Mouse (Mus musculus) spleen, adult 2 months (tissue): ENCODE data around the gene Dnaja3. TPM values are rescaled to one million over a fixed set of nuclear protein-coding genes. Genes with fewer than 3 reads are reported as not detected.
"Not testable (repeated sequence)": the region's sequence is repeated elsewhere in the genome, so short reads cannot be mapped to it uniquely, and the experiment has no call there.

Source experiments
- DNase-seq, 2 experiments: peaks; one replicate each; pipeline versions ENCODE4 v3.0.0 to v3.0.0-alpha.2; 2012 to 2021; ENCODE audit warnings: low spot score in 2 of 2, low read depth in 1 of 2
- H3K27ac ChIP-seq: fragments of 200-500 bp; 2 replicates; pipeline ENCODE4 v1.5.1; 2012; ENCODE audit warnings: low read length, inconsistent platforms; ENCODE audit not compliant: insufficient read depth
- H3K27me3 ChIP-seq: fragments of 200-500 bp; 2 replicates; pipeline ENCODE4 v1.6.1; 2012; ENCODE audit warnings: mild to moderate bottlenecking, moderate library complexity, low read length, inconsistent platforms; ENCODE audit not compliant: control insufficient read depth, insufficient read depth
- H3K36me3 ChIP-seq: fragments of 200-500 bp; 2 replicates; pipeline ENCODE4 v1.6.1; 2012; ENCODE audit warnings: mild to moderate bottlenecking, low read length, inconsistent platforms; ENCODE audit not compliant: control insufficient read depth, insufficient read depth
- H3K4me1 ChIP-seq: fragments of 200-500 bp; 2 replicates; pipeline ENCODE4 v1.6.1; 2011; ENCODE audit warnings: inconsistent platforms; ENCODE audit not compliant: control insufficient read depth, insufficient read depth, insufficient read length
- H3K4me3 ChIP-seq: fragments of 200-500 bp; 2 replicates; pipeline ENCODE4 v1.5.1; 2011; ENCODE audit warnings: mild to moderate bottlenecking, inconsistent platforms; ENCODE audit not compliant: insufficient read depth, insufficient read length; ENCODE audit errors: extremely low read depth
- CTCF ChIP-seq: fragments of 200-500 bp; IDR thresholded peaks from 2 replicates; pipeline ENCODE4 v1.5.1; 2011; ENCODE audit warnings: mild to moderate bottlenecking, inconsistent platforms; ENCODE audit not compliant: insufficient read depth, insufficient read length, insufficient replicate concordance; ENCODE audit errors: extremely low read depth
- POLR2A ChIP-seq: fragments of 200-500 bp; IDR thresholded peaks from 2 replicates; pipeline ENCODE4 v1.6.1; 2011; ENCODE audit warnings: low read depth, low read length, inconsistent platforms
- WGBS: fragments of 180-500 bp; shearing (Covaris S2); methylation state at CpG from one replicate; pipeline ENCODE4 v1.1.7; 2018; 5-methylcytosine and 5-hydroxymethylcytosine counted together
- polyA plus RNA-seq: library from polyadenylated mRNA; depleted of rRNA; stranded (reverse); fragments of >200 nt; gene quantifications from 2 replicates; pipeline ENCODE4 v1.2.3, GENCODE M21; 2012; rRNA removed

The Dnaja3 gene
- polyA plus RNA-seq, 1 experiment: 11.0 TPM

DNA sequence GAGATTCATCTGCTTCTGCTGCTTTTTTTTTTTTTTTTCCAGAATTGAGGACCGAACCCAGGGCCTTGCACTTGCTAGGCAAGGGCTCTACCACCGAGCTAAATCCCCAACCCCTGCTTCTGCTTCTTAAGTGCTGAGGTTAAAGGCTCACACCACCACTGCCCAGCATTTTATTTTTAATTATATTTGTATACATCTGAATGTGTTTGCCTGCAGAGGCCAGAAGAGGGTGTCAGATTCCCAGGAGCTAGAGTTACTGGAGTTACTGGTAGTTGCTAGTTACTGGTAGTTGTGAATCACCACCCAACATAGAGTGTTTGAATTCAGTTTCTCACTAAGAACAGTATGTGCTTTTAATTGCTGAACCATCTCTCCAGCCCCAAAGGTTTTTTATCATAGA, 100.2 kb downstream of the Dnaja3 start:
- WGBS: 77% methylated on average over 2 of the region's 2 CpGs
- no peak overlapping the region for H3K4me3 ChIP-seq
- 0 out of 2 replicates have a peak, but pooled peaks cover 1% of the 10 kb centered on the region for H3K36me3 ChIP-seq
- no peaks in the 10 kb centered on the region for H3K27me3 ChIP-seq
- no peak for DNase-seq
- TF ChIP-seq CTCF (no peak), POLR2A (no peak)
- H3K4me1 ChIP-seq: peaks cover 6% of the 10 kb centered on the region; the same call in 1 of the 2 replicates
- no peak overlapping the region for H3K27ac ChIP-seq

GRCm38 (mm10) chr16:4742186-4742585, 102.4 kb downstream of the Dnaja3 start:
- WGBS: 88% methylated on average over 1 of the region's 1 CpGs
- TF ChIP-seq CTCF (no peak), POLR2A (no peak)
- no peaks in the 10 kb centered on the region for H3K27me3 ChIP-seq
- H3K4me1 ChIP-seq: no peaks in the 10 kb centered on the region; the same call in 1 of the 2 replicates
- 0 out of 2 replicates have a peak, but pooled peaks cover 1% of the 10 kb centered on the region for H3K36me3 ChIP-seq
- DNase-seq: no peak
- H3K4me3 ChIP-seq: no peak overlapping the region
- H3K27ac ChIP-seq: no peak overlapping the region

DNA sequence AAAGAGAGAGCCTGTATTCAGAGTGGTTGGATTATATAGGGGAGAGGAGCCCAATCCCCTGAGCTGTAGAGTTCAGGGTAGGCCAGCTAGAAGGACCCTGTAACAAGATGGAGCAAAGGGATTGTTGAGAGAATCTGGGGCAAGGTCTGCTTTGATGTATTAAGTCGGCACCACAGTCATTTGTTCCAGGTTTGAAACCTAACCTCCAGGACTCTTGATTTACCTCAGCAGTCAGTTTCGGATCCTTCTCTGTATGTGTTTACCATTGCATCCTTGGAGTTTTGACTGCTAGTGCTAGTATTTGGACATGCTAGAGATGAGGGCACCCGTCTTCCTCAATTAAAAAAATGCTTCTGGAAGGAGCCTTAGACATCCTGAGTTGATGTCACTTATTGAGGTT, 112.4 kb downstream of the Dnaja3 start:
- DNase-seq: no peak
- 85% methylated on average over 3 of the region's 3 CpGs for WGBS
- Histone ChIP-seq H3K4me3 (no peak overlapping the region), H3K36me3 (no peaks in the 10 kb centered on the region), H3K27ac (no peak overlapping the region), H3K27me3 (no peaks in the 10 kb centered on the region), H3K4me1 (no peaks in the 10 kb centered on the region)
- TF ChIP-seq CTCF (no peak), POLR2A (no peak)

GRCm38 (mm10) chr16:4754045-4754444, 114.3 kb downstream of the Dnaja3 start:
- H3K4me3 ChIP-seq: no peak overlapping the region
- no peaks in the 10 kb centered on the region for H3K4me1 ChIP-seq
- H3K36me3 ChIP-seq: no peaks in the 10 kb centered on the region
- no peaks in the 10 kb centered on the region for H3K27me3 ChIP-seq
- TF ChIP-seq POLR2A: no peak
- no peak for TF ChIP-seq CTCF
- no peak for DNase-seq
- 84% methylated on average over 3 of the region's 3 CpGs for WGBS
- no peak overlapping the region for H3K27ac ChIP-seq

- 8% methylated on average over 34 of the region's 42 CpGs for WGBS
- H3K4me3 ChIP-seq: peak overlapping the region; percentile 36; the same call in 1 of the 2 replicates
- H3K27ac ChIP-seq: peak overlapping the region; percentile 25; the same call in 1 of the 2 replicates
- not testable (repeated sequence) for H3K36me3 ChIP-seq, H3K4me1 ChIP-seq, H3K27me3 ChIP-seq, DNase-seq
These were observed 117.0 kb downstream of the Dnaja3 start for GRCm38 (mm10) chr16:4756660-4757335.

Other genes starting within 250 kb of the Dnaja3 start
- 3.3 and 3.5 TPM in 2 replicates for gene Adcy9, start 219.5 kb upstream of the Dnaja3 start, polyA plus RNA-seq
- gene Srl, start 98.2 kb upstream of the Dnaja3 start, polyA plus RNA-seq: 0.53 and 0.68 TPM in 2 replicates
- 5.6 and 8.7 TPM in 2 replicates for gene Tfap4, start 80.1 kb upstream of the Dnaja3 start, polyA plus RNA-seq
- gene Glis2, start 45.3 kb upstream of the Dnaja3 start, polyA plus RNA-seq: 11.9 and 14.1 TPM in 2 replicates
- gene Pam16, start 15.0 kb upstream of the Dnaja3 start, polyA plus RNA-seq: 8.2 and 9.5 TPM in 2 replicates
- 23.6 and 31.3 TPM in 2 replicates for gene Vasn, start within 50 bp of the Dnaja3 start, polyA plus RNA-seq
- 150 and 191 TPM in 2 replicates for gene Coro7, start 39.8 kb downstream of the Dnaja3 start, polyA plus RNA-seq
- gene Nmral1, start 79.4 kb downstream of the Dnaja3 start, polyA plus RNA-seq: 8.7 and 9.4 TPM in 2 replicates
- 17.2 and 19.8 TPM in 2 replicates for gene Hmox2, start 86.4 kb downstream of the Dnaja3 start, polyA plus RNA-seq
- gene Cdip1, start 150.3 kb downstream of the Dnaja3 start, polyA plus RNA-seq: 40.4 and 55.2 TPM in 2 replicates
- not detected in 2 replicates for gene 4930562C15Rik, start 195.4 kb downstream of the Dnaja3 start, polyA plus RNA-seq
- 65.6 and 67.6 TPM in 2 replicates for gene Ubald1, start 240.3 kb downstream of the Dnaja3 start, polyA plus RNA-seq
- 103 and 134 TPM in 2 replicates for gene Mgrn1, start 246.3 kb downstream of the Dnaja3 start, polyA plus RNA-seq